Mouse (Mus musculus): ENCODE data around the gene Wnt1.

Wnt1 gene

DNA sequence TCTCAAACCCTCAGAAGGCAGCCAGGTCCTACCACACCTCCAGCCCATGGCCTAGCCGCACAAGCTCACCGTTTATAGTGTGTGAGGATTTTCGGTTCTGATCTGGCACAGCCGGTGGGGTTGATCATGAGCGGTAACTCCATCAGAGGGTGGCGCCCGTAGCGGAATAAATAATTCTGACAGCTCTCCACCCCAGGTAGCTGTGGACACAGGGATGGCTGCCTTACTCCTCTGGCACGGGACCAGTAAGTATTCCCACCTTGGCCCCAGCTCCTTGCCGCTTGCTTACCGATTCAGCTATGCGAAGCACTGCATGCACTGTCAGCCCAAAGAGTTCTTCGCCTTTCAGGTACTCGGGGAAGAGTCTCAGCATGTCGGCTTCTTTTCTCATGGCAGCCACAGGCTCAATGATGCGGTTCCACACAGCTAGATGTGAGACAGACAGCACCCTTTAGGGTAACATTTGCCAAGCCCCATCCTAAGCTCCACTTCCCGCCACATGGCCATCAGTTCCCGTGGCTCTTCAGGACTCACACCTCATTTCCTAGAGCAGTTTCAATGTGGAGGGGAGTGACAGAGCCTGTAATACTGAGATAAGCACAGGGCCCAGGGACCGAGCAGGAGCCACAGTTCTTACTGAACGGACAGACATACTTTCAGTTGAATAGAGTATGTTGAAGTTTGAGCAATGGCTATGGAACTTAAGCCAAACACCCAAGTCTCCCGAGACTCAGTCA is 47.5 kb downstream of the Wnt1 start:
- no peak for DNase-seq (ENCODE audit: low spot score)

GRCm38 (mm10) chr15:98837743-98838103 is 48.1 kb downstream of the Wnt1 start:
- no peak for DNase-seq (ENCODE audit: low spot score)

- DNase-seq (ENCODE audit: low spot score), result no peak
Measured at GRCm38 (mm10) chr15:98839161-98839560, 49.5 kb downstream of the Wnt1 start.

- DNase-seq (ENCODE audit: low spot score), result no peak
Measured at GRCm38 (mm10) chr15:98839671-98840585, 50.3 kb downstream of the Wnt1 start.

All from urinary bladder, postnatal 25 days (tissue).